Mouse (Mus musculus) embryo, embryonic 11.5 days (tissue): ENCODE results near the gene Sema3c.
"Not testable (repeated sequence)": the region's sequence is repeated elsewhere in the genome, so short reads cannot be mapped to it uniquely, and the experiment has no call there.

Experiments
- DNase-seq: peaks from one replicate; pipeline ENCODE4 v3.0.0-alpha.2; 2012; ENCODE audit warnings: low read depth, low spot score

Sema3c gene

GRCm38 (mm10) chr5:17573694-17574380 is at the start of gene Sema3c:
Gene Sema3c (plus strand): TSS chr5:17574281.
- peak; percentile 29 for DNase-seq

DNA sequence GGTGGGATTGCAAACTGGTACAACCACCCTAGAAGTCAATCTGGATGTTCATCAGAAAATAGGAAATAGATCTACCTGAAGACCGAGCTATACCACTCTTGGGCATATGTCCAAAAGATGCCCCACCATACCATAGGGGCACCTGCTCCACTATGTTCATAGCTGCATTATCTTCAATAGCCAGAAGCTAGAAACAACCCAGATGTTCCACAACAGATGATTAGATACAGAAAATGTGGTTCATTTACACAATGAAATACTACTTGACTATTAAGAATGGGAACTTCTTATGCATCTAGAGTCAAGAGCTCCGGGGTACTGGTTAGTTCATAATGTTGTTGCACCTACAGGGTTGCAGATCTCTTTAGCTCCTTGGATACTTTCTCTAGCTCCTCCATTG is 42.9 kb upstream of the Sema3c start:
- not testable (repeated sequence) for DNase-seq

GRCm38 (mm10) chr5:17543141-17543540 is 30.9 kb upstream of the Sema3c start:
- no peak for DNase-seq

DNA sequence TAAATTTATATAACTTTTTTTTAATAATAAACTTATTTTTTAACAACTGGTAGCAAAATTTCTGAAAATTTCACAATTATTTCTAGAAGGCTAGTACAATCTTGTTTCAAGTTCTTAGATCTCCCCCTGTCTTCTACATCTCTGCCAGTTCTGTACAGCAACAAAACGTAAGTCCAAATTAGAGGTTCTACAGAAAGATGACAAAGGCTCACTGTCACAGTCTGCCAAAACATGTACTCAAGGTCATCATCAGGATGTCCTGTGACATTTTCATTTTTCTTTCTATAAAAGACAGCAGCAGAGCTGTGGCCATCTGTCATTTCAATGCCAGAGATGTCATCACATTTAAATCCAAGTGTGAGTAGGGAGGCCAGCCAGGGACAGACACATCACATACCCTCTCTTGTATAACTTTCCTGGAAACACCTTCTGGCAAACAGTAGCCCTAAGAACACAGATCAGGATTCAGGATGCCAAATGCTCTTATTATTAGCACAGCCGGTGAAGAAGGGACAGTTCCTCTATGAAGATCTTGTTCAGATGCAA is 29.1 kb upstream of the Sema3c start:
- DNase-seq, result no peak

- no peak for DNase-seq
Measured at GRCm38 (mm10) chr5:17551693-17552092, 22.4 kb upstream of the Sema3c start.

DNA sequence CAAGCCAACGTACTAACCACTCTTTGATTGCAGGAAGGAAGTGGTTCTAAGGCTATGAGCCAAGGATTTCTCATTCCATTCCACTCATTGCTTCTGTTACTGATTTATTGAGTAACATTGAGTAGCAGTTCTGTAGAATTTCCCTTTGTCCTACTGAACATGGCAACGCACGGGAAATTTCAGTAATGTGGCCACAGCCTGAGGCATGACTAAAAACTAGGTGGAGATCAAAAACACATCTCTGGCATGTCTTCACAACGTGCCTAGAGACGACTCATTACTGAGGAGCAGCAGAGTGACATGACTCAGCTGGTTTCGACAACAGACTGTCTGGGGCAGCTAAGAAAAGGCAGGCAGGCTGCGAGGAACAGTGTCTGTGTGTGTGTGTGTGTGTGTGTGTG is 18.0 kb upstream of the Sema3c start:
- no peak for DNase-seq

- DNase-seq, result no peak
Measured at GRCm38 (mm10) chr5:17556715-17557265, 17.3 kb upstream of the Sema3c start.

- DNase-seq, result no peak
Measured at GRCm38 (mm10) chr5:17571571-17571970, 2.5 kb upstream of the Sema3c start.

GRCm38 (mm10) chr5:17574413-17575182 is 517 bp downstream of the Sema3c start:
- peak; percentile 58 for DNase-seq

- no peak for DNase-seq
Measured at GRCm38 (mm10) chr5:17575183-17575495, 1.1 kb downstream of the Sema3c start.

DNA sequence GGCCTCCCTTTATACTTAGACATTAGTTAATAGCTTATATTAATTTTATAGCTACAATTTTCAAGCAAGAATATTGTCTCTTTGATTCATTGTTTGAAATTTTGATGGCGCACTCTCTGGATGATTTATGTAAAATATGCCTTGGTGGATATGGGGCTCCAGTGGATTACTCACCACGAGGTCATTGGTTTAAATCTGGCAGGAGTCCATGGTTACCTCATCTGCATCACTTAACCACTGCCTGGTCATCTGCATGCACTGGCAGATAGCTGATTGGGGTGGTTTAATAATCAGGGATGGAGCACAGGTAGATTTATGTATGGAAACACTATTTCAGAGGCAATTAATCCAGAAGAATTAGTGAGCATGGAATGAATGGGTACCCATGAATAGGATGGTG is 2.0 kb downstream of the Sema3c start:
- DNase-seq, result no peak

- no peak for DNase-seq
Measured at GRCm38 (mm10) chr5:17582047-17582515, 8.0 kb downstream of the Sema3c start.

DNA sequence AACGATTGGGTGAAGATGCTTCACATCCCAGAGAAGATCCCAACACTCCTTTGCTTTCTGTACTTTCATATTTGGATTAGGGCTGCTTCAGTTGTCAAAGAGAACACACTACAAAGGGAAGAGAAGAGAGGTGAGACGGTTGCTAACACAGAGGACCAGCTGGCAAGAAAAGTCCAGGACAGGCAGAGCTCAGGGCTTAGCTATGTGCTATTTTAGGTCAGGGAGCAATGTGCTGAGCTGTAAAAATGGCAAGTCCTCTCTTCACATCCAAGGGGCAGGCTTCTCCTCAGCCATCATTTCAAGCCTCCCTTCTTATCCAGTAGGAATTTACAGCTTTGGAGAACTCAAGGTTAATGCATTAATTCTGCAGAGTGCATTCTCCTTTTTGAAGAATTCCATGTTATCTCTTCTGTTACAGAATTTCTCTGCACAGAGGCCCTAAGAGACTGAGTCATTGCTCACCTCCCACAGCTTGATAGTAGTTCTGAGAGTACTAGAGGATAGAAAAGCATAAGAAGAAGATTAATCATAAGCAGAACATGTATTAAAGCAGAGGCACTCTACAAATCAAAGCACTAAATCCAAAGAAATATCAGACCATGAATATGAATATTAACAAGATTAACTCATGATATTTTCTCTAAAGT is 10.3 kb downstream of the Sema3c start:
- no peak for DNase-seq

DNA sequence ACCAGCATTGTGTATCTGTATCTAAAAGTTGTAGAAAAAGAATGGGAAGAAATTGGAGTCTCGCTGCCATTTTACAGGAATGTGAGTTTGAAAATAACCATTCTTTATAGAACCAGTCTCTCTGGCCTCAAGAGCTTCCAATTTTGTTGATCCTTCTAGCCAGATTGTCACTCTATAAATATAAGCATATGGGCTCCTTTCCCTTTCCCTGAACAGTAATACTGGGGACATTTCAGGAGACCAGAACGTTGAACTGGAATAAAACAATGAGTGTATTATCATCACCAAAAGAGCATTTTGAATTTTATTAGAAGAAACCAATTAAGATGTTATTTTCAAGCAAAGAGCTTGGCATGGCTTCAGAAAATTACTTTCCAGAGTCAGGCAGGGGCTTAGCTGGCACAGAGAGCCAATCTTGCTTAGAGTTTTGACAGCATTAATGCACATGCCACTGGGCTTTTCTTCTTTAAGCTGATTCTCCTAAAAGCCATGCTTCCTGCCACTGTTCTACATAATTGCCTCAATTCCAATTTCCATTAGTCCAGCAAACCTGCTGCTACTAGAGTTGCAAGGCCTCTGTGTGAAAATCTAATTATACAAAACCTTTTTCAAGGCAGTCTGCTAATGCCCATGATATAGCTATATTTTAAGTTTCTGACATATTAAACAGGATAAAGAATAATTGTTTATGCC is 12.6 kb downstream of the Sema3c start:
- no peak for DNase-seq

DNA sequence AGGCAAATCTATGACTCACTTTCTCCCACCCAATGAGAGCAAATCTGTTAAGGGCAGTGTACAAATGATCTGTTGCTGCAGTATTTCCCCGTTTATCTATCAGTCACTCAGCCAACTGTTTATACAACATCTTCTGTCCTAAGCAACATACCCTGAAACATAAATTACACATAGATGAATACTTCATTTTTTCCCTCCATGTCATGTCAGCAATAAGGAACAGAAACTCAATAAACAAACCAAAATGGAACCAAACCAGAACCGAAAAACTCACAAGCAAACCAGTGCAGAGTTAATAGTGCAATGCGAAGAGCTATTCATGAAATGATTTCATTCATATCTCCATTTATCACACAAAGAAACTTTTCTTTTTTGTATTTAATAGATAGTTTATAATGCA is 17.8 kb downstream of the Sema3c start:
- DNase-seq, result no peak

DNA sequence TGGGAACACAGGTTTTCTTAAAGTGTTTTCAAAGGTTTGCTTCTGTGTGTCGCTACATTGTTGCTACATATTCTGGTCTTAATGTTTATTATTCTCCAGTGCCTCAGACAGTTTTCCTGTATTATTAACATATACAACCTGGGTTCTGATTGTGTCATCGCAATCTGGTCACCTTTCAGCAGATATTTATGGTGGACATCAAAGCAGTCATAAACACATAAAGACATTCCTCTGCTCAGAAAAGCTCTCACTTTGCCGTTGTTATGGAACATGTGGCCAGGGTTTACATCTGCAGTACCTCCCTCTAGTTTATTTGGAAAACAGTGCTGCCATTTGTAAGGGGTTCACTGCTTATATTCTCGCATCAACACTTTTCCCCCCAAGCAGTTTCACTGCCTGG is 27.6 kb downstream of the Sema3c start:
- DNase-seq, result no peak

GRCm38 (mm10) chr5:17620619-17621018 is 46.5 kb downstream of the Sema3c start:
- DNase-seq, result no peak

- no peak for DNase-seq
Measured at GRCm38 (mm10) chr5:17622564-17622963, 48.5 kb downstream of the Sema3c start.

DNA sequence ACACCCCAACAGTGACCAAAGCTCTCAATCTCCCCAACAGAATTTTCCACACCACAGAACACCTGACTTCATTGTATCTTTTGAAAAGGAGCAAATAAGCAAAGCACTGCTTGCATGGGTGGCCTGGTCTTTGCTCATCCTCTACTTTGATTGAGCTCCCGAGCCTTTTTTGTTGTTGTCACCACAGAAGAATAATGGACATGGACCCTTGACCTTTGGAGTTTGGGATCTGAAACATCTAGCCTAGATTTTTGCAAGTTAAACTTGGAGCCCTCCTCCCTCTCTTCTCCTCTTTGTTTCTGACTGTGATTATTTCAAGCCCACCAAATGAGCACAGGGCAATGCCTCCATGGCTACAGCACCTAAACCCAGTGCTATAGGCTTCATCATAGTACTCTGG is 54.5 kb downstream of the Sema3c start:
- DNase-seq, result no peak

- DNase-seq, result no peak
Measured at GRCm38 (mm10) chr5:17629599-17629998, 55.5 kb downstream of the Sema3c start.

DNA sequence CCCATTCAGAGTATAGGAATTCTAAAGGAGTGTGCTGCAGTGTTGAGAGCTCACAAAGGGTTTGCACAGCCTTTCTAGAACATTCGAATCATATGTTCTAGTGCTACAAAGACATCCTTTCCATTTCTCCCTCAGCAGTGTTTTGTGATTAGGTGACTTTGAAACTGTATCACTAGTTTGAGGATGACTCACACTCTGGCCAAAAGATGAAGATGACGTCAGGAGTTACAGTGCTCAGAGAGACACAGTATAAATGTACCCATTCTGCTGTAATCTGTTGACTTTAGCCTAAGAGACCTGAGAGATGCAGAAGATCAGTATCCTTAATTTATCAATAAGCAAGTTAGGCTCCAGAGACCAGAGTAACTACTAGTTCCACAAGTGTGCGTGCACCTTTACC is 65.4 kb downstream of the Sema3c start:
- no peak for DNase-seq
